Mouse (Mus musculus) forelimb bud, embryonic 11.5 days (tissue): Measurements from ENCODE around the gene Cox16.
A peak's percentile ranks its signal among the peaks of the same experiment; 100 is the strongest.

Source experiments
- DNase-seq: peaks from one replicate; pipeline ENCODE4 v3.0.0-alpha.2; 2012; ENCODE audit warnings: low read depth, low spot score

Cox16 gene

GRCm38 (mm10) chr12:81324991-81325390 is 159.9 kb downstream of the Cox16 start:
- no peak for DNase-seq

- no peak for DNase-seq
Observed at GRCm38 (mm10) chr12:81324116-81324515, 160.8 kb downstream of the Cox16 start.

- peak; percentile 12 for DNase-seq
Observed at GRCm38 (mm10) chr12:81321021-81321420, 163.9 kb downstream of the Cox16 start.

- no peak for DNase-seq
Observed at GRCm38 (mm10) chr12:81317811-81318210, 167.1 kb downstream of the Cox16 start.

- DNase-seq, result no peak
Observed at GRCm38 (mm10) chr12:81315953-81316352, 169.0 kb downstream of the Cox16 start.
